Mouse (Mus musculus): ENCODE measurements at regions not wholly inside any gene's neighbourhood (a gene's known extent, or its start where the extent isn't known, plus 50 kb on each side); places are given as distances from the start of the nearest gene placed in this dataset.
A peak's percentile ranks its signal among the peaks of the same experiment; 100 is the strongest.

GRCm38 (mm10) chr1:137086766-137087165 is 126.5 kb upstream of the Nr5a2 start:
- ATAC-seq (ENCODE audit: insufficient number of reproducible peaks, insufficient read depth, low FRiP score, low read depth), result no peak
- no peak overlapping the region for H3K9ac ChIP-seq (ENCODE audit: low read length)
- no peak overlapping the region for H3K4me2 ChIP-seq (ENCODE audit: low read length)
- no peaks in the 10 kb centered on the region; a peak in 1 of 4 replicates for H3K4me1 ChIP-seq (ENCODE audit: control insufficient read depth in 2 of 2, insufficient read depth in 2 of 2, low read length in 2 of 2)
- no peak overlapping the region for H3K27ac ChIP-seq (replicated peaks in 1 of 2; ENCODE audit: control insufficient read depth in 1 of 2, insufficient read depth in 1 of 2, low read depth in 2 of 2, low read length in 2 of 2)
- H3K27me3 ChIP-seq (ENCODE audit: control insufficient read depth, insufficient read depth, low read length), result no peaks in the 10 kb centered on the region
- no peaks in the 10 kb centered on the region for H3K36me3 ChIP-seq (ENCODE audit: control insufficient read depth, insufficient read depth, low read length)
- H3K4me3 ChIP-seq (ENCODE audit: control insufficient read depth in 1 of 2, insufficient read depth in 1 of 2, low read depth in 1 of 2, low read length in 2 of 2), result no peak overlapping the region
- no peaks in the 10 kb centered on the region for H3K9me3 ChIP-seq (ENCODE audit: control insufficient read depth, low read length)
- 83% methylated on average over 3 of the region's 3 CpGs for WGBS

GRCm38 (mm10) chr1:137083500-137083899 is 123.3 kb upstream of the Nr5a2 start:
- Histone ChIP-seq H3K27ac (replicated peaks in 1 of 2; ENCODE audit: control insufficient read depth in 1 of 2, insufficient read depth in 1 of 2, low read depth in 2 of 2, low read length in 2 of 2) (no peak overlapping the region), H3K4me1 (ENCODE audit: control insufficient read depth in 2 of 2, insufficient read depth in 2 of 2, low read length in 2 of 2) (peaks cover 0 to 3% of the 10 kb centered on the region in 2 experiments; a peak in 2 of 4 replicates), H3K4me3 (ENCODE audit: control insufficient read depth in 1 of 2, insufficient read depth in 1 of 2, low read depth in 1 of 2, low read length in 2 of 2) (no peak overlapping the region), H3K9me3 (ENCODE audit: control insufficient read depth, low read length) (no peaks in the 10 kb centered on the region), H3K4me2 (ENCODE audit: low read length) (no peak overlapping the region), H3K36me3 (ENCODE audit: control insufficient read depth, insufficient read depth, low read length) (no peaks in the 10 kb centered on the region), H3K9ac (ENCODE audit: low read length) (no peak overlapping the region), H3K27me3 (ENCODE audit: control insufficient read depth, insufficient read depth, low read length) (no peaks in the 10 kb centered on the region)
- 42% methylated on average over 1 of the region's 1 CpGs for WGBS
- no peak for ATAC-seq (ENCODE audit: insufficient number of reproducible peaks, insufficient read depth, low FRiP score, low read depth)

- no peaks in the 10 kb centered on the region for H3K36me3 ChIP-seq (ENCODE audit: control insufficient read depth, insufficient read depth, low read length)
- ATAC-seq (ENCODE audit: insufficient number of reproducible peaks, insufficient read depth, low FRiP score, low read depth), result no peak
- H3K4me3 ChIP-seq (ENCODE audit: control insufficient read depth in 1 of 2, insufficient read depth in 1 of 2, low read depth in 1 of 2, low read length in 2 of 2), result no peak overlapping the region
- H3K27ac ChIP-seq (replicated peaks in 1 of 2; ENCODE audit: control insufficient read depth in 1 of 2, insufficient read depth in 1 of 2, low read depth in 2 of 2, low read length in 2 of 2), result no peak overlapping the region
- peaks cover 0 to 3% of the 10 kb centered on the region in 2 experiments; a peak in 1 of 4 replicates for H3K4me1 ChIP-seq (ENCODE audit: control insufficient read depth in 2 of 2, insufficient read depth in 2 of 2, low read length in 2 of 2)
- H3K27me3 ChIP-seq (ENCODE audit: control insufficient read depth, insufficient read depth, low read length), result no peaks in the 10 kb centered on the region
- H3K9ac ChIP-seq (ENCODE audit: low read length), result no peak overlapping the region
- H3K4me2 ChIP-seq (ENCODE audit: low read length), result no peak overlapping the region
- H3K9me3 ChIP-seq (ENCODE audit: control insufficient read depth, low read length), result no peaks in the 10 kb centered on the region
- 15% methylated on average over 11 of the region's 11 CpGs for WGBS
Measured at GRCm38 (mm10) chr1:137079401-137080003, 119.3 kb upstream of the Nr5a2 start.

GRCm38 (mm10) chr1:137074787-137075186 is 114.5 kb upstream of the Nr5a2 start:
- H3K27ac ChIP-seq (replicated peaks in 1 of 2; ENCODE audit: control insufficient read depth in 1 of 2, insufficient read depth in 1 of 2, low read depth in 2 of 2, low read length in 2 of 2), result no peak overlapping the region
- no peaks in the 10 kb centered on the region for H3K27me3 ChIP-seq (ENCODE audit: control insufficient read depth, insufficient read depth, low read length)
- no peak for ATAC-seq (ENCODE audit: insufficient number of reproducible peaks, insufficient read depth, low FRiP score, low read depth)
- H3K9ac ChIP-seq (ENCODE audit: low read length), result no peak overlapping the region
- H3K9me3 ChIP-seq (ENCODE audit: control insufficient read depth, low read length), result no peaks in the 10 kb centered on the region
- H3K4me1 ChIP-seq (ENCODE audit: control insufficient read depth in 2 of 2, insufficient read depth in 2 of 2, low read length in 2 of 2), result peaks cover 3 to 5% of the 10 kb centered on the region in 2 experiments; a peak in 3 of 4 replicates
- H3K36me3 ChIP-seq (ENCODE audit: control insufficient read depth, insufficient read depth, low read length), result no peaks in the 10 kb centered on the region
- 17% methylated on average over 9 of the region's 9 CpGs for WGBS
- H3K4me2 ChIP-seq (ENCODE audit: low read length), result peak overlapping the region; percentile 2; the same call in 1 of the 2 replicates
- no peak overlapping the region for H3K4me3 ChIP-seq (ENCODE audit: control insufficient read depth in 1 of 2, insufficient read depth in 1 of 2, low read depth in 1 of 2, low read length in 2 of 2)

GRCm38 (mm10) chr1:137073857-137074572 is 113.8 kb upstream of the Nr5a2 start:
- H3K27ac ChIP-seq (replicated peaks in 1 of 2; ENCODE audit: control insufficient read depth in 1 of 2, insufficient read depth in 1 of 2, low read depth in 2 of 2, low read length in 2 of 2), result peak overlapping the region in 1 of 2 experiments; percentile 25; a peak in 2 of 4 replicates
- no peak overlapping the region for H3K9ac ChIP-seq (ENCODE audit: low read length)
- no peak for ATAC-seq (ENCODE audit: insufficient number of reproducible peaks, insufficient read depth, low FRiP score, low read depth)
- no peak overlapping the region for H3K4me2 ChIP-seq (ENCODE audit: low read length)
- H3K36me3 ChIP-seq (ENCODE audit: control insufficient read depth, insufficient read depth, low read length), result no peaks in the 10 kb centered on the region
- no peaks in the 10 kb centered on the region for H3K27me3 ChIP-seq (ENCODE audit: control insufficient read depth, insufficient read depth, low read length)
- WGBS, result 24% methylated on average over 8 of the region's 8 CpGs
- H3K4me1 ChIP-seq (ENCODE audit: control insufficient read depth in 2 of 2, insufficient read depth in 2 of 2, low read length in 2 of 2), result peaks cover 0 to 5% of the 10 kb centered on the region in 2 experiments; a peak in 2 of 4 replicates
- no peaks in the 10 kb centered on the region for H3K9me3 ChIP-seq (ENCODE audit: control insufficient read depth, low read length)
- H3K4me3 ChIP-seq (ENCODE audit: control insufficient read depth in 1 of 2, insufficient read depth in 1 of 2, low read depth in 1 of 2, low read length in 2 of 2), result no peak overlapping the region

GRCm38 (mm10) chr1:137060914-137061313 is 100.7 kb upstream of the Nr5a2 start:
- no peak overlapping the region for H3K4me3 ChIP-seq (ENCODE audit: control insufficient read depth in 1 of 2, insufficient read depth in 1 of 2, low read depth in 1 of 2, low read length in 2 of 2)
- H3K9me3 ChIP-seq (ENCODE audit: control insufficient read depth, low read length), result no peaks in the 10 kb centered on the region
- no peaks in the 10 kb centered on the region for H3K36me3 ChIP-seq (ENCODE audit: control insufficient read depth, insufficient read depth, low read length)
- WGBS, result 75% methylated on average over 4 of the region's 4 CpGs
- H3K27me3 ChIP-seq (ENCODE audit: control insufficient read depth, insufficient read depth, low read length), result no peaks in the 10 kb centered on the region
- H3K9ac ChIP-seq (ENCODE audit: low read length), result no peak overlapping the region
- no peak overlapping the region for H3K4me2 ChIP-seq (ENCODE audit: low read length)
- H3K27ac ChIP-seq (replicated peaks in 1 of 2; ENCODE audit: control insufficient read depth in 1 of 2, insufficient read depth in 1 of 2, low read depth in 2 of 2, low read length in 2 of 2), result no peak overlapping the region
- no peak for ATAC-seq (ENCODE audit: insufficient number of reproducible peaks, insufficient read depth, low FRiP score, low read depth)
- H3K4me1 ChIP-seq (ENCODE audit: control insufficient read depth in 2 of 2, insufficient read depth in 2 of 2, low read length in 2 of 2), result no peaks in the 10 kb centered on the region

- no peak overlapping the region for H3K4me2 ChIP-seq (ENCODE audit: low read length)
- H3K27me3 ChIP-seq (ENCODE audit: control insufficient read depth, insufficient read depth, low read length), result no peaks in the 10 kb centered on the region
- no peaks in the 10 kb centered on the region for H3K9me3 ChIP-seq (ENCODE audit: control insufficient read depth, low read length)
- H3K27ac ChIP-seq (replicated peaks in 1 of 2; ENCODE audit: control insufficient read depth in 1 of 2, insufficient read depth in 1 of 2, low read depth in 2 of 2, low read length in 2 of 2), result no peak overlapping the region
- no peak for ATAC-seq (ENCODE audit: insufficient number of reproducible peaks, insufficient read depth, low FRiP score, low read depth)
- no peaks in the 10 kb centered on the region for H3K4me1 ChIP-seq (ENCODE audit: control insufficient read depth in 2 of 2, insufficient read depth in 2 of 2, low read length in 2 of 2)
- H3K9ac ChIP-seq (ENCODE audit: low read length), result no peak overlapping the region
- no peaks in the 10 kb centered on the region for H3K36me3 ChIP-seq (ENCODE audit: control insufficient read depth, insufficient read depth, low read length)
- no peak overlapping the region for H3K4me3 ChIP-seq (ENCODE audit: control insufficient read depth in 1 of 2, insufficient read depth in 1 of 2, low read depth in 1 of 2, low read length in 2 of 2)
Measured at GRCm38 (mm10) chr1:137053134-137053533, 92.9 kb upstream of the Nr5a2 start.

Data from heart, embryonic 14.5 days (tissue).